Mouse (Mus musculus): ENCODE measurements around the gene Nckap5.
A peak's percentile ranks its signal among the peaks of the same experiment; 100 is the strongest.
"Not testable (repeated sequence)": the region's sequence is repeated elsewhere in the genome, so short reads cannot be mapped to it uniquely, and the experiment has no call there.

Gene Nckap5

DNA sequence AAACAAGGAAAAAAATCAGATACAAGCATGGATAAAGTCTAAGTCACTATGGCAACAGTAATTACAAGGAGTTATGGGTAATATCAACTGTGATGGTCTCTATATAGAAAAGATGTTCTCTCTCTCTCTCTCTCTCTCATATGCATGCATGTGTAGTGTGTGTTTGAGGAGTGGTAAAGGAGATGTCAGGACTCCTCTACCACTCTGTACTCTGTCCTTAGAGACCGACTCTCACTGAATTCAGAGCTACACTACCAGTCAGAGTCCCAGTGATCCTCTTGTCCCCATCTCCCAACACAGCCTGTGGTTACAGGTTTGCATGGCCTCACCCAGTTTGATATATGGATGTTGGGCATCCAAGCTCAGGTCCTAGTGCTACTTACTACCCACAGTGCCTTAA is 662.0 kb downstream of the Nckap5 start:
- DNase-seq (ENCODE audit: low spot score): no peak

DNA sequence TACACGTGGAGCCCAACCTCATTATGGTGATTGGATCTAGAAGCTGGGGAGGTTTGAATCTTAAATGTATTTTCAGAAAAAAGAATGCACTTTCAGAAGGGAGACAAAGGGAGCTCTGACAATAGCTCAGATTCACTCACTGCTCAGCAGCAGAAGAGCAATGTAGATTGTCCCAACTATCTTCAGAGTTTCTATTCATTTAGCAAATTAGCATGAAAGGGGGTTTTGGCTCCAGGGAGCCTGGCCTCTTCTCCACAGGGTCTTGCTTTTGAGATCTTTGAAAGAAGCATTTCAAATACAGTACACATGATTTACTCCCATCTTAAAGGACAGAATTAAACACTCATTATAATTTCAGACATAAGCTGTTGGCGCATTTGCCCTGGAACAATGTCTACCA is 662.5 kb downstream of the Nckap5 start:
- peak; percentile 40 for DNase-seq (ENCODE audit: low spot score)

DNA sequence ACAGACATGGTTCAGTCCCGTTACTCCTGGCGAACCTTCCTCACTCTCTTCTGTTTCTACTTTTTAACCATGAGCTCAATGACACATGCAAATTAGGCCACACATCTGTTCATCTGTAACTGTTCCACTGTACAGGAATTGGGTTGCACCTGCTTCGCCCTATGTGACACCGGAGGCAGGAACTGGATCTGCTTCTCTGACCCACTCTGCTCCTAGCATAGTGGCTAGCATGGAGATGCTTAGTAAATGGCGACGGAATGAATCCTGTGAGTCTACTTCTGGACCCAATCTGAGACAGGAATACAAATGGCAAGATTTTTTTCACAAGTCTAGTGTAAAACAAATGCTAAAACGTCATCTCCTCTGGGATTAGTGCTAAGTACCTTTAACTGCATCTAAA is 663.1 kb downstream of the Nckap5 start:
- peak; percentile 27 for DNase-seq (ENCODE audit: low spot score)

DNA sequence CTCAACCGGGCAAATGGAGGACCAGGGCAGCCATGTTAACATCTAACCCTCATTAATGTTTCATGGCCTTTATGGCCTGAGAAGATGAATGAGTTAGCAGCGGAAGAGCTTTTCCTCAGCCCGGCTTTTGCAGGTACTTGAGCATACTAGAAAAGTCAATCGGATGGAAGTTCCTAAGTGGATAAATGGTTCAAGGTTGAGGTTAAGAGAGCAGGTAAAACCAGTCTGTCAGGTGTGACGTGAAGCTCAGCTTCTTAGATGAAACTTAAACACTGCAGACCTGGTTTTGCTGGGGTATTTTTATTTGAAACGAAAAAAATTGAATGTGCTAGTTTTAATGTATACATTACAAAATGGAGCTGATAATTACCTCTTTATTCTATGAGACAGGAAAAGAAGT is 671.3 kb downstream of the Nckap5 start:
- DNase-seq (ENCODE audit: low spot score): no peak

DNA sequence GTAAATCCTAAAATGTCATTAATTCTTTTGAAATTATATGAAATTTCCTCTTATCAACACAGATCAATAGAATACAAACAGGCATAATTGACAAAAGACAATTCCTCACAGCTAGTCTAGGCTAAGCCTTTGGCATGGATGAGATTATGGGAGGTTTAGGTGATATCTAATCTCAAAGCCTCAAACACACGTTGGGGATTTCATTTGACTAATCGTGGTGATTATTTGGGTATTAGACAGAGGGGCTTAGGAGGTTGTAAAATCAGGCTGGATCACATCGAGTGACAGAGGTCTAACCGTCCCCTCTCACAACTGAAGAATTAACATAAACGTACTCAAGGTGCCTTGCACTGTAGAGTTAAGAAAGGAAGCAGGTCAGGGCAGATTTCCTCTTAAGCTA is 674.8 kb downstream of the Nckap5 start:
- no peak for DNase-seq (ENCODE audit: low spot score)

DNA sequence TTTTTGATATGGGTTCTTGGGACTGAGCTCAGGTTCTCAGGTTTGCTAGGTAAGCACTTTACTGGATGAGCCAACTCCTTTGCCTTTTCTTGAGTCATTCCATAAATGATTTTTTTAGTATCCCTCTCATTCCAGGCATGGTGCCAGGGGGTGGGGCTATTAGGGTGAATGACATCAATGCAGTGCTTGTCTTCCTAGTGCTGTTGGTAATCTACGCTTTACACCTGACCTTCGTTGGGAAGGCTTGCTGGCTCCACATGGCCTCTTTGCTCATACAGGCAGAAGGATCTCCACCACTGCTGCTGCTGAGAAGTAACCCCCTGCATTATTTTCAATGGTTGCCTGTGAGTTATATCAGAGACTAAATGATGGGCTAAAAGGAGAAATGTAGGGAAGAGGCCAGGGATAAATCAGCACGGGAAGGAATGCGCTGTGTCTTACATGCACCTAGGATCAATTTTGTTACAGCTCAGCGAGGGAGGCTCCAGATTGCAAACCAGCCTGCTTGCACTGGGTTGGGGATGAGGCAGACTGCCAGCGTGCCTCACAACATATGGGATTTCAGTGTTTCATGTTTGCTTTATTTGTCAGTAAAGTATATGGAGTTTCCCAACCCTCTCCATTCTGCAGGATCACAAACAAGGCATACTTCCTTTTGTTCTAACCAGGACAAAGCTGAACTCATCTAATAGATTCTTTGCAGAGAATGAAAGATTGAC is 676.9 kb downstream of the Nckap5 start:
- DNase-seq (ENCODE audit: low spot score): no peak

DNA sequence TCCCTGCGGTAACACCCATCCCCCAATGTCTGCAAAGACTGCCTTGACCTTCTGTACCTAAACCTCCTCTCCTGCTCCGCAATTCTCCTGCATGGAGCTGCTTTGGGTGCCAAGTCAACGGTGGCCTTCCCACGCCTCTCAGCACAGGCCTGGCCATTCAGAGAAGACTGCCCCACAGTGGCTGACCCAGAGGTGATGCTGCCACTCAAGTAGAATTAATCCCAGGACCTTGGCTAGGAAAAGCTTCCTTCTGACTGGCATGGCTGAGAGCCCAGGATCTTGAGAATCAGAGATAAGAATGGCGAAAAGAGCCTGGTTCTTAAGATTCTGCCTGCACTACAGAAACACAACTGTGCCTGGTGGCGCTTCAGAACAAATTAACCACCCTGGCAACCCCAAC is 678.4 kb downstream of the Nckap5 start:
- DNase-seq (ENCODE audit: low spot score): no peak

DNA sequence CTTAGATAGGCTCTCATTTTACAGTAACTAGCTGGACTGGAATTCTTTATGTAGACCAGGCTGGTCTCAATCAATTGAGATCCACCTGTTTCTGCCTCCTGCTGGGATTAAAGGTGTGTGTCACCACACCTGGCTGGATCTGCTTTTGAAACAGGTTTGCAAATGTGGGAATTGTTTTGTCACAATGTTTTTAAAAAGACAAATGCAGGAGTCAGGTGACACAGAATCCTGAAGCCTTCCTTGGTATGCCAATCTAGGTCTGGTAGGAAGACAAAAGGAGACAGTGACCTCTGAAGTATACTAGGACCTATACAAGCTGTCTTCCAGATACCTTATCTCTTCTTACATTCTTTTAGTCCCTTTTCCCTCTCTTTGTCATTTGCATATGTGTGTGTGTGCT is 680.6 kb downstream of the Nckap5 start:
- DNase-seq (ENCODE audit: low spot score): no peak

DNA sequence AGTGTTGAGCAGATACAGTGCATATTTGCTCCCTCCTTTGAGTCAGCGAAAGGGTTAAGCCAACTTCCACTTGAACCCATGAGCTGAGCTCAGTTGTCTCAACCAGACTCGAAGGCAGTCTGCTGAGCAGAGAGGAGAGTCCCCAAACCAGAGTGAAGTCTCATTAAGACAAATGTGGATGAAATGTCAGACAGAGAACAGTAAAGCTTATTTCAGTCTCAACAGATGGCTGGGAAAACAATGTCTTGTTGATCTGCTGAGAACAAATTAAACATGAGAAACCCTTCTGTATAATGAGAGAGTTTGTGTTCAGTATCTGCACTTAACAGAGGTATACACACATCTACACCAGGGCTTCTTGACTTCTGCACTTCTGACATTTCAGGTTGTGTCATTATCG is 694.9 kb downstream of the Nckap5 start:
- no peak for DNase-seq (ENCODE audit: low spot score)

DNA sequence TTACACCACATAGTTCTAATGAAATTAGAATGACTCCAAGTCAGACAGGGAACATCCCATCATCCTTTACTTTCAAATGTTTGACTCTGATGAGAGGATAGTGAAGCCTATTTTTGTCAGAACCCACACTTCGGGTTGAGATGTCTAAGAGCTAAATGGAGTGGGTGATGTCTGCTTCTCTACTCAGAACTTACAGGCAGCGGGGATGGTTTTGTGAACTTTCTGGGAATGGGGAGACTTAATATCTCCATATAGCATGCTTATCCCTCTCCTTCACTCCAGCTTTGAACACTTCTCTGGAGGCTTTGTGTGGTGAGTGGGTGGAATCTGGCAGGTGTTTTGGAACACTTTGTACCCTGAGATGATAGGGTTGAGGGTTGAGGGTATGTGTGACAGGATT is 698.3 kb downstream of the Nckap5 start:
- no peak for DNase-seq (ENCODE audit: low spot score)

DNA sequence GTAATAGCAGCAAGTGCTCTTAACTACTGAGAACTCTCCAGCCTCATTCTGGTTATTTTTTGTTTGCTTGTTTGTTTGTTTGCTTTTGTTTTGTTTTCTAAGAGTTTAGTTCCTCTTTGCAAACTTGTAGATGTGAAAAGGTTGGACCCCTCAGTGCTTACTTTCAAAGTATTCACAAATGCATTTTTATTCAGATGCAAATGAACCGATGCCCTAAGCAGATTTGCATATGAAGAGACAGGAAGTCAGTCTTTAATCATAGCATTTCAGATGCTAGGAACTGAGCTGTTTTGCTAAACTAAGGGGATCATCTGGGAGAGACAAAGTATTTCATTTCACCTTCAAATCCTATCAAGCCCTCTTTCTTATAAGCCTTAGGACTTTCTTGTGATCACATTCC is 701.5 kb downstream of the Nckap5 start:
- no peak for DNase-seq (ENCODE audit: low spot score)

DNA sequence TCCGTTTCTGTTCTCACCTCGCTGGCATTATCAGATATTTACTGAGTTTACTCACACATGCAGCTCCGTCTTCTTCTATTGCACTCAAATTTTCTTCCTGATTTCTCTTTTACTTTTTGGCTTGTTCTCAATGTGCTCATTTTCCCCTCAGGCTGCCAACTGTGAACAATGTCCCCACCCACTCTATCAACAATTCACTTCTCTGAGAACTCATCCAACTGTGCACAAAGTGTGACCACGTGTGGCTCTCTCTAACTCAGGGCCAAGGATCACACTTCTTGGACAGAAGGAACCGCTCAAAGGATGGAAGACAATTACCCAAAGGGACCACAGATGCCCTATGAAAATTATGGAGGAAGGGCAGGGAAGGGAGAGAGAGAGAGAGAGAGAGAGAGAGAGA is 707.5 kb downstream of the Nckap5 start:
- DNase-seq (ENCODE audit: low spot score): no peak

DNA sequence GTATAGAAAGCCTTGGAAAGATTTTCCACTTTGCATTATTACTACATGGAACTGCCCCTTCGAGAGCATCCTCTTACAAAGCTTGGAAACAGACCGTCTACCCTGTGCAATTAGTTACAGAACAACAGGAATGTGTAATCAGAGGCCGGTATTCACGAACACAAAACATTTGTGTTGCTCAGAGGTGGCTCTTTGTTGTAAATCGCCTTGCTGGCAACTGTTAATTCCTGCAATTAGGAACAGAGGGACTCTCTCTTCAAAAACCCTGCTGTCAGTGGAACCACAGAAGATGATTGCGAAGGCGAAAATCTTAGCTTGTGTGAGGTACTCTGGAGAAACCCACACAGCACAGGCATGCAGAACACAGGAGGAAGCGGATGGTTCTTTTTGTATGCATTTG is 710.1 kb downstream of the Nckap5 start:
- peak; percentile 10 for DNase-seq (ENCODE audit: low spot score)

DNA sequence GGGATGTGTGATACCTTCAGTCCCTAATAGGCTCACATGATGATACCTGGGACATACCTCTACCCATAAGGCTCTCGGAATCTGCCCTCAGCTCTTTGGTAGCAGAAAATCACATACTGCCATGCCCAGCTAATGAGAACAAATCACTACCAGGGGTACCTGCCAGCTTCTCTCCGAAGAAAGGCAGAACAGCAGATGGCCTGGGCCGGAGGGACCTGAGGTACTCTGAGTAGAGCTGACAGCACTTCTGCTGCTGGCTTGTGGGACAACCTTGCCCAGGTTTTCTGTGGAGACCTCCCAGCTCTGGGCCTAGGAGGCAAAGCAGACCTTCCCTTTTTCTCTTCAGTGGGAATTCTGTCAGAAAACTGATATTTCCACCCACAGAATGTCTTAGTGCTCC is 714.6 kb downstream of the Nckap5 start:
- DNase-seq (ENCODE audit: low spot score): no peak

DNA sequence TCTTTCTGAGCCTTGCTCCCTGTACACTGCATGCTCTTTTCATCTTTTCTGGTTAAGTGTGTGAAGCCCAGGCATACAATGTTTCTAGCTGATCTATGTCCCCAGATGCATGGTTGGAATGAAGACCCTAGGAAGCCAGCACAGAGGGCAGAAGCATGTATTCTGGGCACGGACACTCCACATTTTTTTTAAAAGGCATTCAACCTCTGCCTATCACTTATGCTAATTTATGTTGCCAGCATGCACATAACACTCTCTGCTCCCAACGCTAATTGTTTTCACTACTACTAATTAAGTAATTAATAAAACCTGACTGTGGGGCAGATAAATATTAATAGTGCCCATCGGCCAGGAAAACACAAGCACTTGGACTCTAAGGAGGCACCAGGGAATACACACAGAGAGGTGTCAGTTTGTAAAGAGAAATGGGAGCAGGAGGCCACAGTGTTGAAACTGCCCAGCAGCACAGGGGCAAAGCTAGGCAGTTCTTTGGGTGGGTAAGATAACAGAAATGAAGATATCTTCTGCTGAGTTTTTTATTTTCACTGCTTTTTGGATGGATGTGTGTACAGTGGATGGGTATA is 724.8 kb downstream of the Nckap5 start:
- DNase-seq (ENCODE audit: low spot score): no peak

DNA sequence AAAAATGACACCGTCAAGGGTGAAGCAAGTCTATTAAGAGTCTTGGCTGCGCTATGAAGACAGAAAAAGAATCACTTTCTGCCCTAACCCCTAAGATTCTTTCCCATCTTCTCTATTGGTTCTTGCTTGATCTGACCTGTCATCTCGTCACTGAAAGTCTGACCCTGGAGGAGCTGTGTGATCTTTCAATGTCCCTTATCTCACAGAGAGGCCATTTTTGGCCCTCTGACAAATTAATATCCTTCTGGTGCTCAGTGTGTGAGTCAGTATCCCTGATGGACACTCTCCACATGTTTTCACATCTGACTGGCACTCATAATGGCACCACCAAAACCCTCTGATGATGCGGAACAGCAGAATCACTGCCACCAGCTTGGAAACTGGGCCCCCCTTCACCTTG is 736.3 kb downstream of the Nckap5 start:
- no peak for DNase-seq (ENCODE audit: low spot score)

DNA sequence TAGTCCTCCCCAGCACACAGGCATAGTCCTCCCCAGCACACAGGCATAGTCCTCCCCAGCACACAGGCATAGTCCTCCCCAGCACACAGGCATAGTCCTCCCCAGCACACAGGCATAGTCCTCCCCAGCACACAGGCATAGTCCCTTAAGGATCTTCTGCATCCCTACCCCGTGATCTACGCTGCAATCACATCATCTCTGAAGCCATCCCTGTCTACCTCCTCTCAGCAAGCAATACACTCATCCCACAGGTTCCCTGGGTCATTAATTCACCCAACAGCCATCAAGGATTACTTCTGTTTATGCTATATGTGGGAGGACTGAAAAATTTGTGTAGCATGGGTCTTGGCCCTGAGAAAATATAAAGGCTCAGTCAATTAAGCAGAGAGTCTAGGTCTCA is 738.6 kb downstream of the Nckap5 start:
- DNase-seq (ENCODE audit: low spot score): not testable (repeated sequence)

DNA sequence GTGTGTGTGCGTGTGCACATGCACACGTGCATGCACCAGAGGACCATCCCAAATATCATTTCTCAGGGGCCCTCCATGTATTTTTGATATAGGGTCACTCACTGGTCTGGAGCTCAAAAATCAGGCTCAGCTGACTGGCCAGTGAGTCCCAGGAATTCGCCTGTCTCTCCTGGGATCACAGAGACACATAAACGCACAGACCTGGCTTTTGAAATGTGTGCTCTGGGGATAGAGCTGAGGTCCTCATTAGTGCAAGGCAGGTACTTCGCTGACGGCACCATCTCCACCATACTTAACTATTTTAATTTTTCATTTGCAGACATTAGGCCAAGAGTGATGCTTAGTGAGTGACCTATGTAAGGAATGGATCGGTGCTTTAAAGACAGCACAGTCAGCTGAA is 743.4 kb downstream of the Nckap5 start:
- no peak for DNase-seq (ENCODE audit: low spot score)

DNA sequence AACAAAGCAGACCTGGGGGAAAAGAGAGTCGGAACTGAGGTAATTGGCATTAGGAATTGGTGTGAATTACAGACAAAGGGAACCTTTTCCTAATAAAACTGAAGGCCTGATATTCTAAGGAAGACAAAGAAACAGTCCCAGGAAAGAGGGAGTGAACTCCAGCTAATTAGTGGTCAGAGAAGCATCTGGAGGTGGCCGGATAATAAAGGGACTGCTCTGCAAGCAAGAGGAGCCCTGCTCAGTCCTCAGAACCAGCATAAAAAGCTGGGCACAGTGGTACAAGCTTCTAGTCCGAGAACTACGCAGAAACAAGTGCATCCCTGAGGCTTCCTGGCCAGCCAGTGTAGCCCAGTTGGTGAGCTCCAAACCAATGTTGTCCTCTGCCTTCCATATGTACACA is 754.3 kb downstream of the Nckap5 start:
- no peak for DNase-seq (ENCODE audit: low spot score)

DNA sequence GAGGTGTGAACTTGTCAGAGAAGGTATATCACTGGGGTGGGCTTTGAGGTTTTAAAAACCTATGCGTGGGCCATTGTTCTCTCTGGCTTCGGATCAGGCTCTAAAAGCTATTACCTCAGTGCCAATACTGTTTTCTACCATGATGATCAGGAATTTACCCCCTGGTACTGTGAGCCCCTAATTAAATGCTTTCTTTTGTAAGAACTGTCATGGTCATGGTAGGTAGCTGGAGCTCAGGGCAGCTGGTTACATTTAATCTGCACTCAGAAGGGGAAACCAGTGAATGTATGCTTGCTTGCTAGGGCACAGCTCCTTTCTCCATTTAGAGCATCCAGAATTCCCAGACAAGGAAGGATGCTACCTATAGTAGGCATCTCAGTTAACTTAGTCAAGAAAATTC is 759.7 kb downstream of the Nckap5 start:
- no peak for DNase-seq (ENCODE audit: low spot score)

DNA sequence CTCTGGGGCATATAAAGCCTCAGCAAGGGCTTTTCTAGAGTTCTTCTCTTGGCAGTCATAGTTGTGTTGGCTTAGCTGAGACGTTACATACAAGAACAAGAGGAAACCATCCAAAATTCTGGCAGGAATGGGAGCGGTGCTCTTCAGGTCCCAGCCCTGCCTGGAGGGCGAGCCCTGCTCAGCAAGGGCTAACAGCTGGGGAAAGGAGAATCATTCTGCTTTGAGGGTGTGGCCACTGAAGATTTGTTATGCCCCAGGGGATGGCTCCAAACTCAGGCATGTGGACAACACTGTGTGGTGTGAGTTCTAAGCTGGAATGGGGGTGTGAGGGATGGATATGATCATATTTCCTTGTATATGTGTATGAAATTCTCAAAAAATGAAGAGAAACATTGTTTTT is 779.1 kb downstream of the Nckap5 start:
- DNase-seq (ENCODE audit: low spot score): no peak

DNA sequence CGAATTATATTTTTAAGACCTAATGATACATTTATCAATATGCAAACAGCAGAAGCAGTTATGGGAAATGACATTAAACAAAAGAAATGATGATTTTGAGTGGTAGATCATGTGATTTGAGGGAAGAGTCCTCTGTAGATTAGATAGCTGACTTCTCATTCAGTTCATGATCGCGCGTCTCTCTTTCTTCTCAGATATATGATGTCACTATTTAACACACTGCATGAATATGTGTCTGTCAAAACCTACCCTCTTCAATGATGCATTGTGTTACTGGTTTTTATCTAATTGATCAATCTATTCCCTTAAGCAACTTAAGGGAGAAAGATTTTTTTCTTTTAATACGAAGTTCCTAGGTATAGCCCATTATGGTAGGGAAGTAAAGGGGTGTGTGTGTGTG is 787.7 kb downstream of the Nckap5 start:
- no peak for DNase-seq (ENCODE audit: low spot score)

DNA sequence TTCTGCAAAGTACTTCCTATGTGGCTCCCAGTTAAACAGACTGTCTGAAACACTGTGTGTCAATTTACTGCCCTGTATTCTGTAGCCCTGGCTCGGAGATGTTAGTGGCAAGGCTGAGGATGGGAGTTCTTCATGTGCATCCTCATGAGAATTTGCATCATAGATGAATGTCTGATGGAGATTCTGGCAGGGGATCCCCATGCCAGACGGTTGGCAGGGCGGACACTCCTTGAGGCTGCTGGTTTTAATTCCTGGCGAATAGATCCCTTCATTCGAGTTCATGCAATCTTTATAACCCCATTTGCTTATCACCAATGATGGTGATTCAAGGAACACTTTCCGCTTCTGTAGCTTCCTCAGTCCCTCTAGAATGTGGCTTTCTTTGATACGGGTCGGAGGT is 803.1 kb downstream of the Nckap5 start:
- DNase-seq (ENCODE audit: low spot score): no peak

DNA sequence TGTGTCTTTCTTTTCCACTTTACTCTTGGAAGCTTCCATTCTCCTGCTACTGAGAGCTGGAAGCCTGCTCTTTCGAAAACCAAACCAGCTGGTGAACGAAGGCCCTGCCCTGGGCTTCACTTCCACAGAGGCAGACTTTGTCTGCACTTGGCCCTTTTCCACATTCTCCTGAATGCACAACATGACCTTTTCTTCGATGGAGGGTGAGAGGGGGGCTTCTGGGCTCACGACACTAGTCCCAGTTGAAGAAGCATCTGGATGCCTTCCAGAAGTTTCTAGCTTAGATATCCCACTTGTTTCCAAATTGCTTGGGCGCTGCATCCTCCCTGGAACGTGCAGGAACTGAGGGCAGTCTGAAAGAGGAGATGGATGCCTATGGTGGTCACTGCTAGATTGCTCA is 806.1 kb downstream of the Nckap5 start:
- no peak for DNase-seq (ENCODE audit: low spot score)
